Mouse (Mus musculus): Measurements from ENCODE around the gene Kxd1.
A peak's percentile ranks its signal among the peaks of the same experiment; 100 is the strongest.

- TF ChIP-seq POLR2A (IDR thresholded peaks at IDR 0.05; ENCODE audit: extremely low read depth, insufficient read depth, low read length) = peak; percentile 42
- TF ChIP-seq CTCF (IDR thresholded peaks at IDR 0.05; ENCODE audit: low read depth, low read length) = no peak
Measured at GRCm38 (mm10) chr8:70527512-70528181, at the start of gene Kxd1, which contains the start of gene Fkbp8.
